Mouse (Mus musculus): ENCODE results near the gene Sec14l4.

Gene Sec14l4

GRCm38 (mm10) chr11:4078267-4078933, 47.1 kb downstream of the Sec14l4 start:
- no peak for DNase-seq (ENCODE audit: extremely low read depth, low read depth)

DNA sequence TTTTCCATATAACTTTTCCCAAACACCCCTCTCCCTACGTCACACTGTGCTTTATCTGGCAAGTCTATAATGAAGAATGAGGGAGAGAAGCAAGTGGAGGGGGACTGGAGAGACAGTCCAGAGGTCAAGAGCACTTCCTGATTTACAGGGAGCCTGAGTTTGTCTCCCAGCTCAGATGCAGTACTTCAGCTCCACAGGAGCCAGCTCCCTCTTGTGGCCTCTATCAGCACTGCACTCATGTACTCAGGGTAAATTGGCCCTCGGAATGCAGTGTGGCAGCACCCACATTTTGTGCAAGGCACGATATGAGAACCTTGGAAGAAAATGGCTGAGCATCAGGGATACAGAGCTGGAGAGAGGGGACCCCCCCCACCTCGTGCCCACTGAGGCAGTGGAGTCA, 49.0 kb downstream of the Sec14l4 start:
- peak; percentile 51 for DNase-seq (ENCODE audit: extremely low read depth, low read depth)

DNA sequence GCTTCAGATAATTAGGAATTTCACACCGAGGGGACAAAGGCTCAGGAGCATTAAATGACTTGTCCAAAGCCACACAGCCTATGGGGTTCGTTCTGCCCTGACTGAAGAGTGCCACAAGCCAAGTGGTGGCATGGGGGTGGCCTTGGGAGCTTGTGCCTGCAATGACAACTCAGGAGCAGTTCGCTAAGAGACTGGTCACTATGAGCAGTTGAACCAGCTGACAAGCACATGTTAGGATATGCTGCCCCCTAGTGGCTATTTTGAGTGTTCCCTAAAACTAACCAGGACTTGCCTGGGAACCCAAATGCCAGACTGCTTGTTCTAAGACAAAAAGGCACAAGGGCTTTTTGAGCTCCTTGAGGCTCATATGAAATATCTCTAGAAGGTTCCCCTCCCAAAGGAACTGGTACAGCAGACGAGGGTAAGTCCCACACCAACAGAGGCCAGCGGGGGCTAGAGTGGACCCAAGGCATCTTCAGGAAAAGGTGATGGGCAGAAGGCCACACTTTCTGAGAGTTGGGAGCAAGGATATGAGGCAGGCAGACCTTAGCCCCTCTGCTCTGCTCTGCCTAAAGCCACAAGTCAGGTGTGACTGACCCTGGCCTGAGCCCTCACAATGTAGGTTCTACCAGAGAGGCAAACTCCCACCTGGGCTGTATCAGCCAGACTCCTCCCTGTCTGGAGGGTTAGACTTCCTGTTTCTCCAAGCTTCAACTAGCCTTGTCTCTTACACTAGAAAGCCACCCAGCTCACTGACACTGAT, 52.2 kb downstream of the Sec14l4 start:
- DNase-seq (ENCODE audit: extremely low read depth, low read depth) = peak; percentile 55

GRCm38 (mm10) chr11:4086246-4086645, 55.0 kb downstream of the Sec14l4 start:
- DNase-seq (ENCODE audit: extremely low read depth, low read depth) = no peak

DNA sequence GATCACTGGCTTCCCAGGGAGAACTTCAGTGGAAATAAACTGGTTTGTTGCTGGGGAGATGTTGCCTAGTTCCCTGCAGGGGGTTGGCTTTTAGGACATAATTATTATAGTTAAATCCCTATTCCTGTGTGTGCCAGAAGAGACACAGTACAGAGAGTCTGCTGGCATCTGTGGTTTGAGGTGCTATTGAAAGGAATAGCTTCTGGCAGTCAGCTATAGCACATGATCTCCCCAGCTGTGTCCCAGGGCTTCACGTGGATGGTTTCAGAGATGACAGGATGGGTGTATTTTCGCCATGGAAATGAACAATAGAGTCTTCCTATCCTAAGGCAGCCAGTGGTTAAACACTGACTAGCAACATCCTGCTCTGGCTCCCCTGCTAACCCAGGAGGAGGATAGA, 56.0 kb downstream of the Sec14l4 start:
- DNase-seq (ENCODE audit: extremely low read depth, low read depth) = no peak

GRCm38 (mm10) chr11:4093459-4094377, 62.5 kb downstream of the Sec14l4 start:
- no peak for DNase-seq (ENCODE audit: extremely low read depth, low read depth)

DNA sequence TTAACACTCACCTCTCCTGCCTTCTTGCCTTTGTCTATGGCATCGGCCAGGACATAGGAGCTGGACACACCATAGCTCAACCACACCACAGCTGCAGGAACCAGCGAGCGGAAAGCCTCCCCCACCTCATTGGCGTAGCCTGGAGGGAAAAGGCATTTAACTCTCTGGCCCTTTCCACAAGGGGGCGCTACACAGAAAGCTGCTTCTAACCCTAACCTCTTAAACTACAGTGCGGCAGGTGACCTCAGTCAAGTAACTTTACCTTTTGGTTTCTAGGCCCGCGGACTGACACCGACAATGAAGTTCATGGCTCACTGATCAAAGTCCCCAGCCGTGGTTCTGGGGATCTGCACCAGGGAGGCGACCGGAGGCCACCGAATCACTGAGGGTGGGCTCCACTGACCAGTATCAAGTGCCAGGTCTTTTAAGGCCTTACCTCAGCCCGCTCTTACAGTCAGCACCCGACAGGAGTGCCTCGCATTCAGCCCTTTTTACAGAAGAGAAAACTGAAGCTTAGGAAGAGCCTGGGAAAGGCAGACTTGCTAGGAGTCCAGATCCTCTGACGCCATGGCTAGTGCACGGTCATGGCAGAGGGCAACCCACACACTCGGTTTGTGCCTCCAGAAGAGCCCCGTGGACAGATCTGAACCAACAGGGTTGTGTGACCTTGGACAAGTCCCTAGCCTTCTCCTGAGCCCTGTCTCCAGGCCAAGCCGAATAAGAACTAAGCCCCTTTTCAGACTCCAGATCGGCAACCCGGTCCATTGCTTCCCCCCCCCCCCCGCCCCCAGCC, 63.3 kb downstream of the Sec14l4 start:
- DNase-seq (ENCODE audit: extremely low read depth, low read depth) = peak; percentile 76

DNA sequence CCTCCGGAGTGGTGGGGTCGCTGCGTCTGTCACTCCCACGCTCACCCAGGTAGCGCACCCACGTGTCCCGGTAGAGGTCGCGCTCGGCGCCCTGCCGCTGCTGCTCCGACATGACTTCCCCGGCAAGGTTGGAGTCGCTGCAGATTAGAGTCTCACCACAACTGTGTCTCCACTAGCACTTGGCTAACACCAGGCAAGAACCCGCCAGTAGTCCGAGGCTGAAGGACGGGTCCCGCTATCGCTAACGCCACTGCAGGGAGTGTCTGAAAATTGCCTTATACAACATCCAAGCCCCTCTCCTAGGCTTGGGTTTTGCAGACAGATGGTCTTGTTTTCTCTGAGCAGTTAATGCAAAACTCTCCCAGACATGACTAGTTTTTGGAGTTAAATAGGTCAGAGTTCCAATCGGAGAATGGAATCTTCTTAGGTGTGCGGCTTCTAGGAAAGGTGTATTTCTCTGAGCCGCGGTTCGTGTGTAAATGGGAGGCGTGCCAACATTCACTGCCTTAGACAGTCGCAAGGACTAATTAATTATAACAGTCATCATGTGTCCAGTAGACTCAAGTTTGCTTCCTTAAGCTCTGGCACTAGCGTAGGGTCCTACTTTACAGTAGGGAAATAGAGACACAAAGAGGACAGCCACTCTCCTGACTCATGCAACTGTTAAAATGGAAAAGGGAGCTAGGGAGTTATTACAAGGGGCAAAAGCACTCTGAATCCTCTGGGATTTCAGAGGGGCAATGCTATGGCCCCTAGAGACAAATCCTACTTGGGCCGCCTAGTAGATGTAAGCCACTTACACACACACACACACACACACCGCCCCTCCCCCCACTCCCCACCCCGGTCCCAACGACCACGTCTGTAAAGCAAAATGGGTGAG, 64.2 kb downstream of the Sec14l4 start, which contains the start of gene Mtfp1:
Gene Mtfp1, minus strand, starts transcription at position 275 of the 883 bp plus-strand sequence.
- peak; percentile 66 for DNase-seq (ENCODE audit: extremely low read depth, low read depth)

DNA sequence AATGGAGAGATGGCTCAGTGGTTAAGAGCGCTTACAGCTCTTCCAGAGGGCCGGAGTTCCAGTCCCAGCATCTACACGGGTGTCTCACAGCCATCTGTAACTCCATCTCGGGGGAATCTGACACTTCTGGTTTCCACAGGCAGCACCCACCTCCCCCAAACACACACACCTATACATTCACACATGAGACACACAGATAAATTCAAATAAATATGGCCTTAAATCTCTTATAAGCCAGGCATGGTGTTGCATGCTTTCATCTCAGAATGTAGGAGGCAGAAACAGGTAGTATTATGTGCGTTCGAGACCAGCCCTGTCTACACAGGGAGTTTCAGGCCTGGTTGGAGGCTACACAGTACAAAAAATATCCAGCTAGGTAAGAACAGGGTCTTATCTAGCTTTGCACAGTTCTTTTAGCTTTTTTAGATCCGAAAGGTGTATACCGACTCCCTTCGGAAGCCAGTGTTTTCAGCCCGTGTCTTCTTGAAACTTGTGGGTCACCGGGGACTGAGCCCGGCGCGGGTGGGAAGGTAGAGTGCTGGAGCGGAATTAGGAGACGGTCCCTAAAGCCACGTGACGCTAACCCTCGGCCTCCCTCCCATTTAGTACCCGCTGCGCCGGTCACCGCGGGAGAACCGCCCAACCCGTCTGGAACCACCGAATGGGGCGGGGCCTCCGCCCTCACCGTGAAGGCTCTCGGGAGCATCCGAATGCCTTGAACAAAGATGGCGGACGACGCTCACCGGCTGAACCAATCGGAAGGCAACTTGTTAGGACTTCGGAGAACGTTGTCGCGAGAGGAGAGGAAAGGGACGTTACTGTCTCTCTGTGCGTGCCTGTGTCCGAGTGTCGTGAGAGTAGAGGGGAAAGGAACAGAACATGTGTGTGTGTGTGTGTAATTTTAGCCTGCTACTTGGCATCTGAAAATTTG, 65.1 kb downstream of the Sec14l4 start:
- peak; percentile 98 for DNase-seq (ENCODE audit: extremely low read depth, low read depth)

DNA sequence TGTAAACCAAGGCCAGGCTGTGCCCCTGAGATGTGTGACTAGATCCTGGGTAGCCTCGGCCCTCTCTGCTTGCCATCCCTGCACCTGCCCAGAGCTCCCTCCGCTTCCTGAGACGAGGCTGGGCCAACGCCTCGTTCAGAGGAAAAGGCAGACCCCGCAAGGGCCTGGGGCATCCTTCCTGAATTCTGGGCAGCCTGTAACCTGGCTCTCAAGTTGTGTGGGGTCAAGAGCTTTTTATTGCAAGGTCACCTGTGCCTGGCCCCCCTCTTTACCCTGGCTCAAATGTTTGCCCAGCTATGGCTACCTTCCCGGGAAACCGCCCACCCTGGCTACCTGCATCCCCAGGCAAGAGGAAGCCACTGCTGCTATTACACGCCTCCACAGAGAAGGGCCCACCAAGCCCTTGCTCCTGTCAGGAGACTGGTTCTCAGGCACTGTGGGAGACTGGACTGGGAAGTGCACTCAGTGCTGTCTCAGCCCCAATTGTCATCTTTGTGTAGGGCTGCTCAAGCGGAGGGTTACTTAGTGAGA, 65.9 kb downstream of the Sec14l4 start:
- DNase-seq (ENCODE audit: extremely low read depth, low read depth) = no peak

Measured in MEL-GATA-1-ER (cell line).